Mouse (Mus musculus): Measurements from ENCODE around the gene Smarcd3.
A peak's percentile ranks its signal among the peaks of the same experiment; 100 is the strongest.

Gene Smarcd3

GRCm38 (mm10) chr5:24597221-24597728 lies 26.9 kb downstream of the Smarcd3 start:
- no peak for DNase-seq (ENCODE audit: low read depth, low spot score)

- no peak for DNase-seq (ENCODE audit: low read depth, low spot score)
These were observed 27.6 kb downstream of the Smarcd3 start for GRCm38 (mm10) chr5:24596519-24597171.

GRCm38 (mm10) chr5:24595786-24596380 lies 28.3 kb downstream of the Smarcd3 start:
- no peak for DNase-seq (ENCODE audit: low read depth, low spot score)

GRCm38 (mm10) chr5:24595261-24595660 lies 28.9 kb downstream of the Smarcd3 start:
- DNase-seq (ENCODE audit: low read depth, low spot score), result no peak

- DNase-seq (ENCODE audit: low read depth, low spot score), result no peak
These were observed 29.9 kb downstream of the Smarcd3 start for GRCm38 (mm10) chr5:24594346-24594745.

- no peak for DNase-seq (ENCODE audit: low read depth, low spot score)
These were observed 30.3 kb downstream of the Smarcd3 start for GRCm38 (mm10) chr5:24593928-24594327.

GRCm38 (mm10) chr5:24593230-24593629 lies 31.0 kb downstream of the Smarcd3 start:
- DNase-seq (ENCODE audit: low read depth, low spot score), result no peak

GRCm38 (mm10) chr5:24592471-24593160 lies 31.6 kb downstream of the Smarcd3 start:
- DNase-seq (ENCODE audit: low read depth, low spot score), result no peak

- DNase-seq (ENCODE audit: low read depth, low spot score), result no peak
These were observed 32.3 kb downstream of the Smarcd3 start for GRCm38 (mm10) chr5:24591796-24592470.

- no peak for DNase-seq (ENCODE audit: low read depth, low spot score)
These were observed 32.9 kb downstream of the Smarcd3 start for GRCm38 (mm10) chr5:24591268-24591721.

GRCm38 (mm10) chr5:24589511-24590500 lies 34.4 kb downstream of the Smarcd3 start:
- no peak for DNase-seq (ENCODE audit: low read depth, low spot score)

GRCm38 (mm10) chr5:24587200-24587577 lies 37.0 kb downstream of the Smarcd3 start:
- no peak for DNase-seq (ENCODE audit: low read depth, low spot score)

GRCm38 (mm10) chr5:24586547-24587199 lies 37.5 kb downstream of the Smarcd3 start, which contains the start of gene Chpf2:
Gene Chpf2, plus strand, starts transcription at chr5:24586741.
- DNase-seq (ENCODE audit: low read depth, low spot score), result peak; percentile 74

GRCm38 (mm10) chr5:24586106-24586505 lies 38.1 kb downstream of the Smarcd3 start:
- no peak for DNase-seq (ENCODE audit: low read depth, low spot score)

GRCm38 (mm10) chr5:24578109-24578963 lies 45.9 kb downstream of the Smarcd3 start:
- no peak for DNase-seq (ENCODE audit: low read depth, low spot score)

- peak; percentile 100 for DNase-seq (ENCODE audit: low read depth, low spot score)
These were observed 46.9 kb downstream of the Smarcd3 start, which contains the start of gene Abcf2 for GRCm38 (mm10) chr5:24577183-24577929. Gene Abcf2, minus strand, starts transcription at chr5:24577467.

GRCm38 (mm10) chr5:24576801-24577182 lies 47.4 kb downstream of the Smarcd3 start:
- DNase-seq (ENCODE audit: low read depth, low spot score), result no peak

- DNase-seq (ENCODE audit: low read depth, low spot score), result no peak
These were observed 48.3 kb downstream of the Smarcd3 start for GRCm38 (mm10) chr5:24575948-24576347.
